Mouse (Mus musculus) cerebellum, adult 2 months (tissue): ENCODE data around the gene Zbtb16.

ENCODE experiments used
- CTCF ChIP-seq: fragments of 200-500 bp; IDR thresholded peaks from 2 replicates; pipeline ENCODE4 v1.5.1; 2011; ENCODE audit warnings: low read depth, mild to moderate bottlenecking, control low read depth, low read length, moderate library complexity, borderline replicate concordance; ENCODE audit not compliant: insufficient read depth
- POLR2A ChIP-seq: fragments of 200-500 bp; IDR thresholded peaks from 2 replicates; pipeline ENCODE4 v1.6.1; 2011; ENCODE audit warnings: low read length, control low read depth, borderline replicate concordance; ENCODE audit not compliant: insufficient read depth

DNA sequence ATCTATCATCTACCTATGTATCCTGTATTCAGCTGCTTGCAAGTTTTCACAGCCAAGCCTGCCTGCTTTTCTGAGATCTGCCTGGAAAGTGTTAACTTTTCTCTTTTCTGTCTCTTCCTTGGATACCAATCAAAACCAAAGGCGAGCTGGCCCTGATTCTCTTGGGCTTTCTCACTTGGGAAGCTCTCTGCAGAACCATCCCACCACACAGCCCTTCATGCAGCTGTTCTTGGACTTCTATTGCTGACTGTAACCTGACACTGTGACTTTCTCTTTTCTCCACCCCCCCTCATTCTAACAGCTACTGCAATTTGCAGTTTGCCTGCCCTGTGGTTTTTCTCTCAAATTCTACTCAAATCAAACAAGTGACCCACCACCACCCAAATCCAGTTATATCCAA lies 225.0 kb downstream of the Zbtb16 start:
- TF ChIP-seq CTCF (no peak), POLR2A (no peak)
